Mouse (Mus musculus) lung, embryonic 16.5 days (tissue): Measurements from ENCODE around the gene Ccdc103. TPM values are rescaled to one million over a fixed set of nuclear protein-coding genes. Genes with fewer than 3 reads are reported as not detected.

Experiments used
- ATAC-seq: fragments of 200-750 bp; cut with Nextera tagmentation; 2 replicates; pipeline ENCODE4 v1.8.0; 2017; ENCODE audit warnings: low read depth, mild to moderate bottlenecking, moderate library complexity
- H3K27ac ChIP-seq: fragments of 300-500 bp; sonication (generic); 2 replicates; pipeline ENCODE4 v1.5.1; 2014; ENCODE audit warnings: mild to moderate bottlenecking, control low read depth, low read length
- H3K27me3 ChIP-seq: fragments of 300-500 bp; sonication (generic); 2 replicates; pipeline ENCODE4 v1.6.1; 2014; ENCODE audit warnings: low read depth, low read length, mixed read lengths; ENCODE audit not compliant: control insufficient read depth, insufficient read depth
- H3K36me3 ChIP-seq: fragments of 300-500 bp; sonication (generic); 2 replicates; pipeline ENCODE4 v1.6.1; 2014; ENCODE audit warnings: low read length; ENCODE audit not compliant: control insufficient read depth, insufficient read depth
- H3K4me1 ChIP-seq: fragments of 300-500 bp; sonication (generic); replicated peaks from 2 replicates; pipeline ENCODE4 v1.6.1; 2014; ENCODE audit warnings: low read length, mixed read lengths; ENCODE audit not compliant: control insufficient read depth, insufficient read depth
- H3K4me2 ChIP-seq: fragments of 300-500 bp; sonication (generic); 2 replicates; pipeline ENCODE4 v1.6.1; 2014; ENCODE audit warnings: low read depth, low read length, control low read depth
- H3K4me3 ChIP-seq: fragments of 300-500 bp; sonication (generic); 2 replicates; pipeline ENCODE4 v1.5.1; 2014; ENCODE audit warnings: mild to moderate bottlenecking, low read length, control low read depth
- H3K9ac ChIP-seq: fragments of 300-500 bp; sonication (generic); 2 replicates; pipeline ENCODE4 v1.6.1; 2014; ENCODE audit warnings: low read length, control low read depth
- H3K9me3 ChIP-seq: fragments of 300-500 bp; sonication (generic); 2 replicates; pipeline ENCODE4 v1.6.1; 2016; ENCODE audit warnings: low read length; ENCODE audit not compliant: control insufficient read depth
- WGBS: fragments of 180-500 bp; shearing (Covaris S2); extraction: QIAGEN DNeasy Blood & Tissue Kit; methylation state at CpG from one replicate; pipeline ENCODE4 v1.1.7; 2014; 5-methylcytosine and 5-hydroxymethylcytosine counted together
- polyA plus RNA-seq: library from polyadenylated mRNA; unstranded; fragments of >200 nt; fragmentation: Nextera tagmentation; extraction: Ambion mirVana; gene quantifications from 2 replicates; pipeline ENCODE4 v1.2.1, GENCODE M21; 2015

Ccdc103 gene
- polyA plus RNA-seq, 1 experiment from 2014 or later, result 3.9 TPM

DNA sequence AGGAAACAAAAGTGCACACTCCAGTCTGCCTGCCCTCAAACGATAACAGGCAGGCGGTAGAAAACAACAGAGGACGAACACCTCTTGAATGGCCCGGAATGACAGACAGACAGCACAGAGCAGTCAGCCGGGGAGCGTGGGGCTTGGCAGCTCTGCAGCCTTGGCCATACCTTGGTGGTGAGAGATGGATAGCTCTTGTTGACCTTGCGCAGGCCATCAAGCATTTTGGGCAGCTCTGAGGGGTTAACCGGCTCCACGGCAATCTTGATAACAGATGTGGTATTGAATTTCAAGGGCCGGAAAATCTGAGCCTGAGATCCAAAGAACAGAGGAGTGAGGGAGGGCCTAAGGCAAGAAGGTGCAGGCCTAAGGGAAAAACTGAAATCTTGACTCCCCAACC, 35.1 kb upstream of the Ccdc103 start:
- WGBS, result 48% methylated on average over 10 of the region's 10 CpGs
- no peak for ATAC-seq
- H3K4me2 ChIP-seq, result no peak overlapping the region
- no peaks in the 10 kb centered on the region for H3K9me3 ChIP-seq
- peaks cover 72% of the 10 kb centered on the region for H3K36me3 ChIP-seq
- no peak overlapping the region for H3K4me3 ChIP-seq
- H3K4me1 ChIP-seq, result no peaks in the 10 kb centered on the region
- no peak overlapping the region for H3K9ac ChIP-seq
- H3K27me3 ChIP-seq, result no peaks in the 10 kb centered on the region
- H3K27ac ChIP-seq, result no peak overlapping the region

DNA sequence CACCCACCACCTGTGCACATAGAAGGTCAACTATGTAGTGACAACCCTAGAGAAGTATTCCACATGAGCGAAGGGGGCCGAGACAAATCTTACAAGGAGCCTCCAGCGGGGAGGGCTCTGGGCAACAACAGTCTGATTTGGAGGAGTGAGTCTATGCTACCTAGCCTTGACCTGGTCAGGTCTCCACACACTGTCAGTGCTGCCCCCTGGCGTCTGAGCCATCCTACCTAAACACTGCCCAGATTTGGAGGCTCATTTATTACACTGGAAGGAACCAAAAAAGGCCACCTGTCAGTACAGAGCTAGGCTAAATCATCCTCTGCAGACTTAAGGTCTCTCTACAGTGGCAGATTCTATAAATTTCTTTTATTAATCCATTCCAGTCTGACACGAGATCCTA, 29.1 kb upstream of the Ccdc103 start:
- Histone ChIP-seq H3K9ac (no peak overlapping the region), H3K36me3 (peaks cover 45% of the 10 kb centered on the region), H3K27me3 (no peaks in the 10 kb centered on the region), H3K27ac (no peak overlapping the region), H3K4me2 (no peak overlapping the region), H3K4me3 (no peak overlapping the region), H3K4me1 (no peaks in the 10 kb centered on the region), H3K9me3 (no peaks in the 10 kb centered on the region)
- WGBS, result 57% methylated on average over 5 of the region's 5 CpGs
- ATAC-seq, result peak; percentile 70; the same call in 1 of the 2 replicates

DNA sequence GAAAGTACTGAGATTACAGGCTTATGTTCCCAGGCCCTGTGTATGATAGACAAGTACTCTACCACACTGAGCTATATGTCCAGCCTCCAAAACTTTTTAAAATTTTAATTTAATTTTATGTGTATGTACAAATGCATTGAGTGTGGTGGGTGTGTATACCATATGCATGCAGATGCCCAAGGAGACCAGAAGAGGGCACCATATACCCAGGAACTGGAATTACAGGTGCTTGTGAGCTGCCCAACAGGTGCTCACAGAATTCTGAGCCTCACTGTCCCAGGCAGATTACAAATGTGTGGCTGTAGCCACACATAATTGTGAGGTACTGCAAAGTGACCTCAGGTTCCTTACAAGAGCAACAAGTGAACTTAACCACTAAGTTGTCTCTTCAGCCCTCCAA, 27.2 kb upstream of the Ccdc103 start:
- no peak for ATAC-seq
- H3K4me3 ChIP-seq, result no peak overlapping the region
- no peaks in the 10 kb centered on the region for H3K27me3 ChIP-seq
- no peaks in the 10 kb centered on the region for H3K9me3 ChIP-seq
- H3K36me3 ChIP-seq, result peaks cover 41% of the 10 kb centered on the region
- no peak overlapping the region for H3K9ac ChIP-seq
- no peak overlapping the region for H3K4me2 ChIP-seq
- H3K27ac ChIP-seq, result no peak overlapping the region
- H3K4me1 ChIP-seq, result no peaks in the 10 kb centered on the region

DNA sequence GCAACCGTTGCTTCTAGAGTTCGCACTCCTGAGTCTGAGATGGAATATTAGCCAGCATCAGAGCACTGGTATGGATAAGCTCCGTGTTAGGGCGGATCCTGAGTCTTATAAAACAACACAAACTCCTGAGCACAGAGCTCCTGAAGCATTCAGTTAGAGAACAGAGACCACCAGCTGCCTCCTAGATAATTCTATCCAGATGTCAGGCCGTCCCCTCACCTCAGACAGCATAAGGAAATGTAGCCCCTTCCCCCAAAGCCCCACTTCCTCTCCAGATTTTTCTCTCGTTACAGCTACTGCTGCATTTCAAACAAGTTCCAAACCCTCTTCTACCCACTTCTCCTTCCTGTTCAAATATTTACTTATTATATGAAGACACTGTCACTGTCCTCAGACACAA, 25.1 kb upstream of the Ccdc103 start:
- H3K27ac ChIP-seq, result no peak overlapping the region
- H3K4me1 ChIP-seq, result no peaks in the 10 kb centered on the region
- no peak overlapping the region for H3K4me3 ChIP-seq
- H3K4me2 ChIP-seq, result no peak overlapping the region
- no peak for ATAC-seq
- WGBS, result 70% methylated on average over 6 of the region's 6 CpGs
- no peak overlapping the region for H3K9ac ChIP-seq
- no peaks in the 10 kb centered on the region for H3K27me3 ChIP-seq
- H3K9me3 ChIP-seq, result no peaks in the 10 kb centered on the region
- peaks cover 41% of the 10 kb centered on the region for H3K36me3 ChIP-seq

DNA sequence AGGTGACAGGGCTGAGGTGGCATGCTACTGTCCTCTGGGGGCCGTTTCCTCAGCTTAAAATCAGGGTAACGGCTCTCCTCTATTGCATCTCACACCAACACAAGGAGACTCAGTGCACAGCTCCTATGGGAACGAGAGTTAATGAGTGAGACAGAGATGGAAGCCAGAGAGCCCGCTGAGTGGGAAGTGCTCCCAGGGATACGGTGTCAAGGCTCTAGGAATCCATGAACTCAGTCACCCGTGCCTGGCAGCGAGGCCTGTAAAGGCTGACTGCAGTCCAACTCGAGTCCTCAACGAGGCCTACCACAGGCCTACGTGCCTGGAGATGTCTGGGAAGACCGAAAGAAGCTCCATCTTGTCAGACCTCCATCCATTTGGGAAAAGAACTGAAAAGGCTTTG, 22.1 kb upstream of the Ccdc103 start:
- H3K27ac ChIP-seq, result no peak overlapping the region
- no peak overlapping the region for H3K9ac ChIP-seq
- no peaks in the 10 kb centered on the region for H3K4me1 ChIP-seq
- peaks cover 45% of the 10 kb centered on the region for H3K36me3 ChIP-seq
- ATAC-seq, result no peak
- no peak overlapping the region for H3K4me2 ChIP-seq
- no peaks in the 10 kb centered on the region for H3K9me3 ChIP-seq
- H3K27me3 ChIP-seq, result no peaks in the 10 kb centered on the region
- no peak overlapping the region for H3K4me3 ChIP-seq
- 92% methylated on average over 11 of the region's 11 CpGs for WGBS

DNA sequence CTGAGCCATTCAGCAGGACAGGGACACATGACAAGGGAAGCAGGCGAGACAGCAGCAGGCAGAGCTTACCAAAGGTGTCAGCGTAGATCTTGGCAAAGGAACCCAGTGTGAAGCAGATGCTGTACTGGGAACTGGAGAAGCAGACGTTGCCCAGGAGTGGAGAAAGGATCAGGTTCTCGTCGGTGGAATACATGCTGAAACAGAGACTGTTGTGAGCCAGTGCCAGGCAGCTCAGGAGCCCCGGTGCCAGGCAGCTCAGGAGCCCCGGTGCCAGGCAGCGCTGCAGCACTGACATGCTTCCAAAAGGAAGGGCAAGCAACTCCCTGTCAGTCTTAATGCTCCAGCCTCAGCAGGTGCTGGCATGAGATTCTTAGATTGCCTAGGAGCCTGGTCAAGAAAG, 21.1 kb upstream of the Ccdc103 start:
- Histone ChIP-seq H3K4me2 (no peak overlapping the region), H3K36me3 (peaks cover 38% of the 10 kb centered on the region), H3K4me1 (no peaks in the 10 kb centered on the region), H3K27me3 (no peaks in the 10 kb centered on the region), H3K4me3 (no peak overlapping the region), H3K9me3 (no peaks in the 10 kb centered on the region), H3K27ac (no peak overlapping the region), H3K9ac (no peak overlapping the region)
- 90% methylated on average over 8 of the region's 8 CpGs for WGBS
- no peak for ATAC-seq

DNA sequence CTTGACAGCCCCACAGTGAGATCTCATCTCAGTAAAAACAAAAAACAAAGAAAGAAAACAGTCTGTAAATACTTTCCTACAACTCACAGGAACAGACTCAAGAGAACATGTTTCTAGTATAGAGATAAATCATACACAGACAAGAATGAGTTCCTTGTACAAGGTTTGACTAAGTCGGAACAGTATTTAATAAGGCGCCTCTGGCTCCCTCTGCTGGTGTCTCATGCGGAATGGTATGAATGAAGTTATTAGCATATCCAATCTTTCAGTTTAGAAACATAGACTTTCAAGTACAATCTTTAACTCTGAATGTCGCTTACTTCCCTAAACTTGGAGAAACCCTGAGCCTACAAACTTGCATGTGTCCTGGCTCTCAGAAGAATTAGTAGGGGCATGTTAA, 16.7 kb upstream of the Ccdc103 start:
- no peaks in the 10 kb centered on the region for H3K27me3 ChIP-seq
- no peak for ATAC-seq
- no peak overlapping the region for H3K4me3 ChIP-seq
- H3K4me1 ChIP-seq, result no peaks in the 10 kb centered on the region
- no peak overlapping the region for H3K4me2 ChIP-seq
- no peaks in the 10 kb centered on the region for H3K9me3 ChIP-seq
- peaks cover 38% of the 10 kb centered on the region for H3K36me3 ChIP-seq
- H3K9ac ChIP-seq, result no peak overlapping the region
- H3K27ac ChIP-seq, result no peak overlapping the region
- WGBS, result 25% methylated on average over 4 of the region's 4 CpGs

DNA sequence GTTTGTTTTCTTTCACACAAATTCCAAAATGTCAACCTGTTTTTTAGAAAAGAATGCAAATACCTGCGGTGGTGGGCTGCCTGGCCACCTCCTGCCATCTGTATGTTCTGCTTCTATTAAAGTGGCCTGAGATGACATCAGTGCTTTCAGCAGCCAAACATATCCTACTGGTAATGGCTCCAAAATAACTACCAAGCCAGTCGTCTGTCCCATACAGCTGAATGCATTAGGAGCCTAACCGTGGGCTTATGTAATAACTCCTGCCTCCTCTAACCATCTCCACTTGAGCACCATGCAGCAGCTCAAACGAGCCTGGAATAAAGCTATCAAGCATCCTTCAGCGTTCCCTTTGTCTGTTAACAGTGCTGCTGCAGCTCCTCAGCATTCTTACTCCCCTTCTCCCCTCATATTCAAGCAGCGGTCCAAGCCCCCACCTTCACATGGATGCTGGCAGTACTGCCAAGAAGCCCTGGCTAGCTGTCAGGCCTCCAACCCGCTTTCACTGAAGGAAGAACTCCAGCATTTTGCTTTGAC, 6.1 kb upstream of the Ccdc103 start:
- Histone ChIP-seq H3K4me1 (peaks cover 7% of the 10 kb centered on the region), H3K4me3 (no peak overlapping the region), H3K27me3 (no peaks in the 10 kb centered on the region), H3K9me3 (no peaks in the 10 kb centered on the region), H3K9ac (no peak overlapping the region), H3K27ac (no peak overlapping the region), H3K36me3 (peaks cover 26% of the 10 kb centered on the region), H3K4me2 (no peak overlapping the region)
- ATAC-seq, result no peak
- 86% methylated on average over 7 of the region's 7 CpGs for WGBS

DNA sequence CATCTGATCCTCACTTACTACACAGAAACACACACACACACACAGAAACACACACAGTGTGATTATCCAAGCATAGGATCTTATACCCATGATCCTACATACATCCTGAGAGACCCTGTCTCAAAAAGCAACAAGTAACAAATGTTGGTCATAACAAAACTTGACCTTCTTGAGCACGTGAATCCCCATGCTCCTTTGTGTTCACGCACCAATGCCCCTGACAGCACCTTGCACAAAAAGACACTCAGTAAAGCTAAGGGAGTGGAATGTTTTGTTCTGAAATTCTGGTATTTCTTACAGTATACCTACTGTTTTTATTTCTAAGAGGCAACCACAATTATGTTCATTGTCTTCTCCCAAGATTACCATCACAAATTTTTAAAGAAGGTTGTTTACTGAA, 1.4 kb upstream of the Ccdc103 start:
- Histone ChIP-seq H3K9me3 (no peaks in the 10 kb centered on the region), H3K4me2 (peak overlapping the region; percentile 69; the same call in 1 of the 2 replicates), H3K4me1 (peaks cover 16% of the 10 kb centered on the region), H3K36me3 (peaks cover 16% of the 10 kb centered on the region), H3K9ac (no peak overlapping the region), H3K27ac (no peak overlapping the region), H3K27me3 (no peaks in the 10 kb centered on the region; the same call in 1 of the 2 replicates), H3K4me3 (no peak overlapping the region)
- 75% methylated on average over 2 of the region's 2 CpGs for WGBS
- ATAC-seq, result no peak
